Mouse (Mus musculus) lung, postnatal 0 days (tissue): Measurements from ENCODE around the gene Maf. TPM values are rescaled to one million over a fixed set of nuclear protein-coding genes. Genes with fewer than 3 reads are reported as not detected.

Experiments
- ATAC-seq: fragments of 200-750 bp; cut with Nextera tagmentation; 2 replicates; pipeline ENCODE4 v1.8.0; 2017; ENCODE audit warnings: moderate library complexity
- DNase-seq: peaks from one replicate; pipeline ENCODE4 v3.0.0-alpha.2; 2016; ENCODE audit warnings: low spot score
- H3K27ac ChIP-seq: fragments of 300-500 bp; sonication (generic); 2 replicates; pipeline ENCODE4 v1.5.1; 2014; ENCODE audit warnings: antibody characterized with exemption, mild to moderate bottlenecking, low read length, mixed read lengths
- H3K27me3 ChIP-seq: fragments of 300-500 bp; sonication (generic); replicated peaks from 2 replicates; pipeline ENCODE4 v1.6.1; 2014; ENCODE audit warnings: low read length, mixed read lengths; ENCODE audit not compliant: insufficient read depth
- H3K36me3 ChIP-seq: fragments of 300-500 bp; sonication (generic); 2 replicates; pipeline ENCODE4 v1.6.1; 2014; ENCODE audit warnings: low read length, mixed read lengths; ENCODE audit not compliant: insufficient read depth
- H3K4me1 ChIP-seq: fragments of 300-500 bp; sonication (generic); 2 replicates; pipeline ENCODE4 v1.6.1; 2014; ENCODE audit warnings: antibody characterized with exemption, low read depth, low read length, mixed read lengths; ENCODE audit not compliant: insufficient read depth
- H3K4me2 ChIP-seq: fragments of 300-500 bp; sonication (generic); replicated peaks from 2 replicates; pipeline ENCODE4 v1.6.1; 2014; ENCODE audit warnings: low read depth, mild to moderate bottlenecking, low read length, moderate library complexity, mixed read lengths
- H3K4me3 ChIP-seq: fragments of 300-500 bp; sonication (generic); 2 replicates; pipeline ENCODE4 v1.5.1; 2014; ENCODE audit warnings: low read depth, low read length
- H3K9ac ChIP-seq: fragments of 300-500 bp; sonication (generic); replicated peaks from 2 replicates; pipeline ENCODE4 v1.6.1; 2014; ENCODE audit warnings: low read depth, mild to moderate bottlenecking
- H3K9me3 ChIP-seq: fragments of 300-500 bp; sonication (generic); 2 replicates; pipeline ENCODE4 v1.6.1; 2016; ENCODE audit warnings: low read length, mixed read lengths
- CTCF ChIP-seq: IDR thresholded peaks from 2 replicates; pipeline ENCODE4 v1.5.1; 2016; ENCODE audit warnings: antibody characterized with exemption, mild to moderate bottlenecking
- EP300 ChIP-seq: IDR thresholded peaks from 2 replicates; pipeline ENCODE4 v1.6.1; 2016; ENCODE audit warnings: antibody characterized with exemption, mild to moderate bottlenecking, control low read depth
- WGBS: fragments of 180-500 bp; shearing (Covaris S2); extraction: QIAGEN DNeasy Blood & Tissue Kit; methylation state at CpG from one replicate; pipeline ENCODE4 v1.1.7; 2014; 5-methylcytosine and 5-hydroxymethylcytosine counted together
- polyA plus RNA-seq: library from polyadenylated mRNA; unstranded; fragments of >200 nt; fragmentation: Nextera tagmentation; extraction: Ambion mirVana; gene quantifications from 2 replicates; pipeline ENCODE4 v1.2.1, GENCODE M21; 2015

The Maf gene
- polyA plus RNA-seq, 1 experiment from 2014 or later, result 11.7 TPM

- DNase-seq, result no peak
- H3K27ac ChIP-seq, result no peak overlapping the region
- 25% methylated on average over 2 of the region's 2 CpGs for WGBS
- ATAC-seq, result no peak
- H3K36me3 ChIP-seq, result no peaks in the 10 kb centered on the region
- no peaks in the 10 kb centered on the region for H3K4me1 ChIP-seq
- no peak overlapping the region for H3K4me3 ChIP-seq
- H3K9me3 ChIP-seq, result no peaks in the 10 kb centered on the region
- H3K4me2 ChIP-seq, result no peak overlapping the region
- TF ChIP-seq EP300, result no peak
- TF ChIP-seq CTCF, result no peak
- H3K27me3 ChIP-seq, result no peaks in the 10 kb centered on the region
- no peak overlapping the region for H3K9ac ChIP-seq
Observed at GRCm38 (mm10) chr8:115745648-115746047, 38.1 kb upstream of the Maf start.

DNA sequence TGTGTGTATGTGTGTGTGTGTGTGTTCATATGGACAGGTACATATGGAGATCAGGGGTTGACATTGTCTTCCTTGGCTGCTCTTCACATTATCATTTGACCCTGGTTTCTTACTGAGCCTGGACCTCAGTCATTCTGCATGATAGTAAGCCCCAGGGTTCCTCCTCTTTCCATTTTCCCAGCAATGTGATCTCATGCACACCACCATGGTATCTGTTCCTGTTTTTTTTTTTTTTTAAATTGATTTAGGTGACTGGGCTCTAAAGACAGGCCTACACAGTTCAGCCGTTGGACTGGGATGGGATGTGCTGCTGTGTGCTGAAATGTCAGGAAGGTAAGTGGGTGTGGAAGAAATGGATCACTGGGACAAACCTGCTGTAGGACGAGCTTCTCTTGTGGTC is 35.8 kb upstream of the Maf start:
- Histone ChIP-seq H3K9me3 (no peaks in the 10 kb centered on the region), H3K27ac (no peak overlapping the region), H3K4me3 (no peak overlapping the region), H3K9ac (no peak overlapping the region), H3K36me3 (no peaks in the 10 kb centered on the region), H3K4me2 (no peak overlapping the region), H3K27me3 (no peaks in the 10 kb centered on the region), H3K4me1 (no peaks in the 10 kb centered on the region)
- ATAC-seq, result no peak
- TF ChIP-seq EP300 (no peak), CTCF (no peak)
- 60% methylated on average over 2 of the region's 2 CpGs for WGBS
- no peak for DNase-seq

- Histone ChIP-seq H3K4me2 (no peak overlapping the region), H3K9me3 (no peaks in the 10 kb centered on the region), H3K36me3 (no peaks in the 10 kb centered on the region), H3K4me3 (no peak overlapping the region), H3K4me1 (no peaks in the 10 kb centered on the region), H3K27me3 (no peaks in the 10 kb centered on the region), H3K27ac (no peak overlapping the region), H3K9ac (no peak overlapping the region)
- ATAC-seq (no peak), DNase-seq (no peak)
- no peak for TF ChIP-seq CTCF
- no peak for TF ChIP-seq EP300
- 88% methylated on average over 6 of the region's 6 CpGs for WGBS
Observed at GRCm38 (mm10) chr8:115742646-115743045, 35.1 kb upstream of the Maf start.

DNA sequence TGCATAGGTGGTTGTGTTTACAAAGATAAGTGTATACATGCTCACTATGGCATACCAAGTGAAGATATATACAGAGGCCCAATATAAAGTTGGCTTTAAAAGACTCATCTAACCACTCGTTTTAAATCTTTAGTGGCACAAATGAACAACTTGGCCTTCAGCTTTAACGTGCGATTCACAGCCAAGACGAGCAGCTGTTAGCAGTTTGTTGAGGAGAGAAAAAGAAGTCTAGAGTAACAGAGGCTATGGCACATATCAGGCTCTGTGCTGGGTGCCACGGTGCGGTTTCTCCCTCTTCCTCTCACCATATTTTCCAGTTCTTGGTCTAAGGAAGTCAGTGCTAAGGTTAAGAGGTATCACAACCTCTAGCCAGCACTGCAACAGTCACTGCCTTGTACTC is 34.4 kb upstream of the Maf start:
- H3K4me3 ChIP-seq, result no peak overlapping the region
- H3K9ac ChIP-seq, result no peak overlapping the region
- no peak overlapping the region for H3K27ac ChIP-seq
- H3K4me1 ChIP-seq, result no peaks in the 10 kb centered on the region
- no peaks in the 10 kb centered on the region for H3K36me3 ChIP-seq
- H3K9me3 ChIP-seq, result no peaks in the 10 kb centered on the region
- DNase-seq (no peak), ATAC-seq (no peak)
- H3K4me2 ChIP-seq, result no peak overlapping the region
- no peaks in the 10 kb centered on the region for H3K27me3 ChIP-seq
- WGBS, result 85% methylated on average over 6 of the region's 6 CpGs
- no peak for TF ChIP-seq CTCF
- no peak for TF ChIP-seq EP300

GRCm38 (mm10) chr8:115739756-115740155 is 32.2 kb upstream of the Maf start:
- Histone ChIP-seq H3K36me3 (no peaks in the 10 kb centered on the region), H3K4me1 (no peaks in the 10 kb centered on the region), H3K9ac (no peak overlapping the region), H3K9me3 (no peaks in the 10 kb centered on the region), H3K27me3 (no peaks in the 10 kb centered on the region), H3K4me3 (no peak overlapping the region), H3K27ac (no peak overlapping the region), H3K4me2 (no peak overlapping the region)
- ATAC-seq (no peak), DNase-seq (no peak)
- WGBS, result 89% methylated on average over 4 of the region's 4 CpGs
- TF ChIP-seq CTCF (no peak), EP300 (no peak)

DNA sequence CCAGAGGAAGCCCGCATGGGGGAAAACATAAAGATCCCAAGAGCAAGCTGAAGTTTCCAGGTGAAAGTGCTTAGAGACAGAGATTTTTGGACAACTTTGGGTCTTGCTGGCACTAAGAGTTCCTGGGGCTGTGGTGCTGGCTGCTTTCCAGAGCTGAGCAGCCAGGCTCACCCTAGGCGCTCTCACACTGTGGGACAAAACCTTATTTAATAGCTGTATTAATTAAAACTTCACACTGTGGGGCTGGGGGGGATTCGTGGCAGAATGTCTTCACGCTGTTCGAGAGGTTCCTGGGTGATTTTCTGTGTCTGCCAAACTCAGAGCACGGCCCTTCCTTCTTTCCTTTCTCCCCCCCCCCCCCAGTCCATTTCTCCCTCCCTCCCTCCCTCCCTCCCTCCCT is 24.8 kb upstream of the Maf start:
- WGBS, result 73% methylated on average over 6 of the region's 6 CpGs
- no peaks in the 10 kb centered on the region for H3K9me3 ChIP-seq
- ATAC-seq, result no peak
- H3K4me1 ChIP-seq, result no peaks in the 10 kb centered on the region
- DNase-seq, result no peak
- H3K4me2 ChIP-seq, result no peak overlapping the region
- H3K9ac ChIP-seq, result no peak overlapping the region
- no peaks in the 10 kb centered on the region for H3K36me3 ChIP-seq
- no peaks in the 10 kb centered on the region for H3K27me3 ChIP-seq
- no peak for TF ChIP-seq EP300
- no peak for TF ChIP-seq CTCF
- H3K27ac ChIP-seq, result no peak overlapping the region
- no peak overlapping the region for H3K4me3 ChIP-seq

DNA sequence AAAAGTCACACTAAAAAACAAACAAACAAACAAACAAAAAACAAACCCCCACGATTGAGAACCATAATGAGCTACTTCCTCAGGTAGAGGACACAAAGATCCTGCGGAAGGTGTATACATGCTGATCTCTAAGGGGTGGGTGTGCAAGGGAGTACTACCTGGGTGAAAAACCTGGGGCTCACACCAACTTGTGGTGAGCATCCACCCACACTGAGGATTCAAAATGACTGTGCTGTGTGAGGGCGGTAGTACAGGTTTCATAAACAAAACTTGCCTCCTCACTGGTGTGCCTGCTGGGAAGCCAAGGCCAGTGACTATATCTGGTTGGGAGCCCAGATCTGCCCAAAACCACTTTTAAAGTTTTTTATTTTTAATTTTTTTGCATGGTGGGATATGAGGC is 19.2 kb upstream of the Maf start:
- WGBS, result 85% methylated on average over 3 of the region's 3 CpGs
- ATAC-seq (no peak), DNase-seq (no peak)
- Histone ChIP-seq H3K9me3 (no peaks in the 10 kb centered on the region), H3K27ac (no peak overlapping the region), H3K4me1 (no peaks in the 10 kb centered on the region), H3K27me3 (no peaks in the 10 kb centered on the region), H3K36me3 (no peaks in the 10 kb centered on the region), H3K9ac (no peak overlapping the region), H3K4me2 (no peak overlapping the region), H3K4me3 (no peak overlapping the region)
- TF ChIP-seq CTCF, result no peak
- TF ChIP-seq EP300, result no peak
